Comparison of ENCODE assay signal across 28 mouse cellular contexts in the genomic region with DNA sequence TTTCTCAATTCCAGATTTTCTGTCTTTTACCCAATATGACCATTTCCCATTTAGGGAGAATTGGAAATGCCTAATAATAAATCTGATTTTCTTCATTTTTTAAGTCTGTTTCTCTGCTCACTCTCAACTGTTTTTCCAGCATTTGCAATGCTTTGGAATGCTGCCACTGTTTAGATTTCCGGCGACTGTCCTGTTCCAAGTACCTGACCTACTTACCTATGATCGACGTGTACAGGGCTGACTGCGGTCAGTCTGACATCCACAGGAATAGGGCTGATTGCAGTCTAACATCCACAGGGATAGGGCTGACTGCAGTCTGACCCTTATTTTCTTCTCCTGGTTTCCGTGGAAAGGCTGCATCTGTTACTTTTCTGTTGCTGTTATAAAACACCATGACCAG. TPM values are rescaled to one million over a fixed set of nuclear protein-coding genes. Genes with fewer than 3 reads are reported as not detected.
A peak's percentile ranks its signal among the peaks of the same experiment; 100 is the strongest.
DNase-seq lines count a peak whose midpoint lies in the region; ATAC-seq and TF ChIP-seq lines count a peak whose summit lies in the region.
"Had no signal": no experiment of that assay in that cellular context is flagged by ENCODE, and none has a peak within 500 bp of the region (broad histone marks: within the 10 kb centered on the region; RNA-seq: fewer than 3 reads in every experiment).

No protein-coding gene starts in this region.

- no peak overlapping the region for H3K9ac ChIP-seq in forebrain, embryonic 12.5 days
- H3K9ac ChIP-seq: forebrain, embryonic 15.5 days; hindbrain, embryonic 14.5 days; kidney, embryonic 15.5 days; limb, embryonic 12.5 days; liver, embryonic 14.5 days; lung, embryonic 15.5 days; midbrain, embryonic 12.5 days; neural tube, embryonic 13.5 days had no signal

- H3K27me3 ChIP-seq in kidney, adult 2 months (replicated peaks; ENCODE audit: control insufficient read depth, insufficient read depth, low read length): no peaks in the 10 kb centered on the region
- H3K27me3 ChIP-seq in forebrain, embryonic 12.5 days: no peaks in the 10 kb centered on the region
- H3K27me3 ChIP-seq: forebrain, embryonic 15.5 days; kidney, embryonic 15.5 days; limb, embryonic 12.5 days; lung, embryonic 15.5 days; midbrain, embryonic 12.5 days; neural tube, embryonic 13.5 days; Patski had no signal

- no peak overlapping the region for H3K4me2 ChIP-seq in forebrain, embryonic 12.5 days
- H3K4me2 ChIP-seq: forebrain, embryonic 15.5 days; heart, embryonic 11.5 days; hindbrain, embryonic 14.5 days; kidney, embryonic 15.5 days; limb, embryonic 12.5 days; lung, embryonic 15.5 days; midbrain, embryonic 12.5 days; neural tube, embryonic 13.5 days had no signal

- 68% methylated on average over 6 of the region's 6 CpGs for WGBS in kidney, adult 2 months
- 95% methylated on average over 6 of the region's 6 CpGs for WGBS in forebrain, embryonic 12.5 days

- no peak overlapping the region for H3K4me3 ChIP-seq in kidney, adult 2 months (ENCODE audit: insufficient read depth, low read depth, low read length)
- no peak overlapping the region for H3K4me3 ChIP-seq in forebrain, embryonic 12.5 days (replicated peaks)
- H3K4me3 ChIP-seq: forebrain, embryonic 15.5 days; kidney, embryonic 15.5 days; left cerebral cortex, adult 2 months; limb, embryonic 12.5 days; lung, embryonic 15.5 days; midbrain, embryonic 12.5 days; neural tube, embryonic 13.5 days had no signal

- no peaks in the 10 kb centered on the region for H3K9me3 ChIP-seq in forebrain, embryonic 12.5 days
- H3K9me3 ChIP-seq: forebrain, embryonic 15.5 days; kidney, embryonic 15.5 days; limb, embryonic 12.5 days; lung, embryonic 15.5 days; midbrain, embryonic 12.5 days; neural tube, embryonic 13.5 days had no signal

- H3K27ac ChIP-seq in kidney, adult 2 months (ENCODE audit: insufficient read depth, low read depth, low read length): no peak overlapping the region
- no peak overlapping the region for H3K27ac ChIP-seq in forebrain, embryonic 12.5 days
- H3K27ac ChIP-seq: forebrain, embryonic 15.5 days; hindbrain, embryonic 14.5 days; kidney, embryonic 15.5 days; left cerebral cortex, adult 2 months; limb, embryonic 12.5 days; liver, embryonic 14.5 days; lung, embryonic 15.5 days; midbrain, embryonic 12.5 days; neural tube, embryonic 13.5 days; stomach, postnatal 0 days had no signal

- no peaks in the 10 kb centered on the region for H3K36me3 ChIP-seq in kidney, adult 2 months (ENCODE audit: control insufficient read depth, insufficient read depth, low read length)
- H3K36me3 ChIP-seq in forebrain, embryonic 12.5 days (replicated peaks): no peaks in the 10 kb centered on the region
- H3K36me3 ChIP-seq: forebrain, embryonic 15.5 days; kidney, embryonic 15.5 days; limb, embryonic 12.5 days; lung, embryonic 15.5 days; midbrain, embryonic 12.5 days; neural tube, embryonic 13.5 days had no signal

- H3K4me1 ChIP-seq in kidney, adult 2 months (ENCODE audit: control insufficient read depth, insufficient read depth, low read length): no peaks in the 10 kb centered on the region
- no peaks in the 10 kb centered on the region for H3K4me1 ChIP-seq in forebrain, embryonic 12.5 days
- H3K4me1 ChIP-seq: forebrain, embryonic 15.5 days; kidney, embryonic 15.5 days; limb, embryonic 12.5 days; lung, embryonic 15.5 days; midbrain, embryonic 12.5 days; neural tube, embryonic 13.5 days had no signal

- DNase-seq in kidney, adult 2 months: peak; percentile 48
- no peak for DNase-seq in kidney, adult 9 months
- DNase-seq in cerebellum, adult 11 months: peak; percentile 54
- DNase-seq in cerebellum, adult 8-10 months: peak; percentile 54
- DNase-seq in cerebellum, postnatal 36 days: peak; percentile 56 to 65
- DNase-seq: adrenal gland, postnatal 36 days; gastrocnemius, postnatal 25 days; heart, adult 18-20 months; heart, postnatal 4 days; kidney, postnatal 25 days; right cerebral cortex, postnatal 4 days; thymus, adult 18-20 months; thymus, postnatal 25 days had no signal

- no peak for TF ChIP-seq CTCF in kidney, adult 2 months (conservative IDR thresholded peaks at IDR 0.05; ENCODE audit: insufficient read depth, insufficient read length, low read depth, low read length)

- ATAC-seq in megakaryocyte-erythroid progenitor cell, adult 5-6 weeks (replicated peaks; ENCODE audit: low FRiP score, low TSS enrichment, poor library complexity, severe bottlenecking): no peak
- no peak for ATAC-seq in forebrain, embryonic 12.5 days (ENCODE audit: low FRiP score)
- ATAC-seq: forebrain, embryonic 15.5 days; intestine, postnatal 0 days; Patski had no signal

- TF ChIP-seq POLR2A in kidney, adult 2 months (IDR thresholded peaks at IDR 0.05; ENCODE audit: low read depth, low read length): no peak

RNA-seq across cellular contexts. Expression of gene Tmem56, which starts 2.3 kb away (rescaled TPM):
- 2.5 and 2.7 TPM in 2 replicates for polyA plus RNA-seq in kidney, adult 2 months (2012; rRNA removed)
- total RNA-seq in megakaryocyte-erythroid progenitor cell, adult 5-6 weeks (2014; fragmentation: Nextera tagmentation): 47.9 and 54.0 TPM in 2 replicates
- total RNA-seq in megakaryocyte-erythroid progenitor cell, adult 5-6 weeks (2017): 22.1 and 29.1 TPM in 2 replicates
- polyA plus RNA-seq in forebrain, embryonic 12.5 days (2016; fragmentation: Nextera tagmentation; extraction: Ambion mirVana): 2.6 and 3.2 TPM in 2 replicates

RNA-seq across cellular contexts. Expression of gene Alg14, which starts 6.4 kb away (rescaled TPM):
- polyA plus RNA-seq in kidney, adult 2 months (2012; rRNA removed): 19.8 and 22.9 TPM in 2 replicates
- 14.1 and 23.4 TPM in 2 replicates for total RNA-seq in megakaryocyte-erythroid progenitor cell, adult 5-6 weeks (2014; fragmentation: Nextera tagmentation)
- 8.4 and 18.8 TPM in 2 replicates for total RNA-seq in megakaryocyte-erythroid progenitor cell, adult 5-6 weeks (2017)
- 30.1 and 31.5 TPM in 2 replicates for polyA plus RNA-seq in forebrain, embryonic 12.5 days (2016; fragmentation: Nextera tagmentation; extraction: Ambion mirVana)
